Mouse (Mus musculus): ENCODE data around the gene Ankrd34c. TPM values are rescaled to one million over a fixed set of nuclear protein-coding genes. Genes with fewer than 3 reads are reported as not detected.

Ankrd34c gene
- polyA plus RNA-seq, 1 experiment from 2014 or later = 0.11 TPM

Other genes with a start within 250 kb of the Ankrd34c start
- gene Minar1, start 115.3 kb downstream of the Ankrd34c start, polyA plus RNA-seq (2014; fragmentation: Nextera tagmentation; extraction: Ambion mirVana) = 0.03 and 0.07 TPM in 2 replicates
- gene Tmed3, start 33.4 kb downstream of the Ankrd34c start, polyA plus RNA-seq (2014; fragmentation: Nextera tagmentation; extraction: Ambion mirVana) = 49.0 and 57.5 TPM in 2 replicates
- 0.32 TPM in 1 of 2 replicates, not detected in the other for gene Rasgrf1, start 171.4 kb upstream of the Ankrd34c start, polyA plus RNA-seq (2014; fragmentation: Nextera tagmentation; extraction: Ambion mirVana)

Data from embryonic facial prominence, embryonic 11.5 days (tissue).